Mouse (Mus musculus) ES-E14 (cell line): Measurements from ENCODE around the gene Pla1a. TPM values are rescaled to one million over a fixed set of nuclear protein-coding genes. Genes with fewer than 3 reads are reported as not detected.

Source experiments
- DNase-seq: peaks from one replicate; pipeline ENCODE4 v3.0.0-alpha.2; 2013; ENCODE audit warnings: low read depth, low spot score
- H3K27ac ChIP-seq: 2 replicates; pipeline ENCODE4 v1.5.1; 2012; ENCODE audit warnings: low read depth, mild to moderate bottlenecking, low read length, moderate library complexity, mixed read lengths; ENCODE audit not compliant: poor library complexity, insufficient read depth, severe bottlenecking
- H3K36me3 ChIP-seq: 2 replicates; pipeline ENCODE4 v1.6.1; 2012; ENCODE audit warnings: mild to moderate bottlenecking, low read length, moderate library complexity, mixed read lengths; ENCODE audit not compliant: control insufficient read depth, poor library complexity, insufficient read depth, severe bottlenecking
- H3K4me1 ChIP-seq, 2 experiments: fragments of 150-350 bp in 1 of 2; sonication (generic) in 1 of 2; 2 replicates each; pipeline ENCODE4 v1.6.1; 2012; ENCODE audit warnings: low read length in 2 of 2, mild to moderate bottlenecking in 1 of 2, mixed read lengths in 1 of 2; ENCODE audit not compliant: control insufficient read depth in 2 of 2, insufficient read depth in 2 of 2, poor library complexity in 1 of 2
- H3K4me3 ChIP-seq, 2 experiments: fragments of 150-350 bp in 1 of 2; sonication (generic) in 1 of 2; 2 replicates each; pipeline ENCODE4 v1.5.1; 2012; ENCODE audit warnings: low read length in 2 of 2, low read depth in 1 of 2, mild to moderate bottlenecking in 1 of 2, mixed read lengths in 1 of 2; ENCODE audit not compliant: insufficient read depth in 1 of 2, poor library complexity in 1 of 2, severe bottlenecking in 1 of 2
- H3K9ac ChIP-seq: 2 replicates; pipeline ENCODE4 v1.6.1; 2012; ENCODE audit warnings: low read depth, mild to moderate bottlenecking, low read length, mixed read lengths; ENCODE audit not compliant: poor library complexity, insufficient read depth, severe bottlenecking
- H3K9me3 ChIP-seq: fragments of 150-350 bp; sonication (generic); 2 replicates; pipeline ENCODE4 v1.6.1; 2012; ENCODE audit warnings: low read depth, mild to moderate bottlenecking, low read length; ENCODE audit not compliant: control insufficient read depth, insufficient read depth
- CHD2 ChIP-seq: IDR thresholded peaks from 2 replicates; pipeline ENCODE4 v1.6.1; 2014; ENCODE audit warnings: mild to moderate bottlenecking, low read depth, low read length, inconsistent platforms
- HCFC1 ChIP-seq: IDR thresholded peaks from 2 replicates; pipeline ENCODE4 v1.6.1; 2012; ENCODE audit warnings: low read length, inconsistent platforms, borderline replicate concordance; ENCODE audit not compliant: insufficient read depth
- MAFK ChIP-seq: IDR thresholded peaks from 2 replicates; pipeline ENCODE4 v1.6.1; 2014; ENCODE audit warnings: mild to moderate bottlenecking, low read depth, low read length, inconsistent platforms; ENCODE audit not compliant: insufficient read depth
- ZC3H11A ChIP-seq: IDR thresholded peaks from 2 replicates; pipeline ENCODE4 v1.6.1; 2012; ENCODE audit warnings: low read depth, mild to moderate bottlenecking, inconsistent platforms, low read length, borderline replicate concordance
- ZNF384 ChIP-seq: IDR thresholded peaks from 2 replicates; pipeline ENCODE4 v1.6.1; 2012; ENCODE audit warnings: low read depth, low read length, inconsistent platforms
- in situ Hi-C, 2 experiments: fragments of 600-800 bp; cut with MboI; formaldehyde crosslinking; loops; one replicate each; pipeline ENCODE4 v1.15.1; 2025; ENCODE audit warnings: low sequenced_read_pairs in 2 of 2, inconsistent platforms in 1 of 2; ENCODE audit not compliant: unreplicated experiment in 2 of 2
- total RNA-seq: library from RNA; depleted of rRNA; stranded (reverse); fragments of 300-350 nt; gene quantifications from 2 replicates; pipeline ENCODE4 v1.2.3, GENCODE M21; 2012

Gene Pla1a
- total RNA-seq, 1 experiment: 4.9 TPM

DNA sequence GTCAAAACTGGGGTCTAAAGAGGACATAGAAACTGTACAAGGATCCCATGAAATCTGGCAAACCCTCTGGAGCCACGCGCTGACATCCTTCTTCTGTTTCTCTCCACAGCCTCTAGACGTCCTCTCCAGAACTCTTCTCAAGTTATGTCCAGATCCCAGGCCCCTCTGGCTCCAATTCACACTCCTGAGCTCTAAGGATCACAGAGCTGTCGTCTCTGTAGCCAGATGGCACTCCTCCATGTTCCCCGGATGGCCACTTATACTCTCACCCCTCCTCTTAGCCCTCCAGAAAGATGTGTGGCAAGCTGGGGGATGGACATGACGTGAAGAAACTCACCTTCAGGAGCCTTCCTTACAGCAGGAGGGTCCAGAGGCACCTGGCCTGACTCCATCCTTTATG lies 55.4 kb downstream of the Pla1a start:
- Histone ChIP-seq H3K4me3 (no peak overlapping the region), H3K4me1 (peaks cover 2 to 6% of the 10 kb centered on the region in 2 experiments; a peak in 2 of 4 replicates), H3K36me3 (no peaks in the 10 kb centered on the region), H3K9me3 (no peaks in the 10 kb centered on the region), H3K9ac (no peak overlapping the region), H3K27ac (no peak overlapping the region)
- DNase-seq: no peak
- in situ Hi-C loops: no loop called here
- TF ChIP-seq ZC3H11A (no peak), MAFK (no peak), CHD2 (no peak), ZNF384 (no peak), HCFC1 (no peak)

DNA sequence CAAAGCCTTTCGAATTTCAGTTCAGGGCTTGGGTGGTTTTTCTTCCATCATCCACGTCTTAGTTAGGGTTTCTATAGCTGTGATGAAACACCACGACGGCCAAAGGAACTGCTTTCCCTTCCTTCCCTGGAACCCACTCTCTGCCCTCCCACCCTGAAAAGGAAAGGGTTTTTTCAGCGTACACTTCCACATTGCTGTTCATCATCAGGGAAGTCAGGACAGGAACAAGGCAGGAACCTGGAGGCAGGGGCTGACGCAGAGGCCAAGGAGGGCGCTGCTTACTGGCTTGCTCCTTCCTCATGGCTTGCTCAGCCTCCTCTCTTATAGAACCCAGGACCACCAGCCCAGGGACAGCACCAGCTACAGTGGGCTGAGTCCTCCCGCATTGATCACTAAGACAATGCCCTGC lies 56.1 kb downstream of the Pla1a start:
- Histone ChIP-seq H3K4me3 (no peak overlapping the region), H3K27ac (no peak overlapping the region), H3K36me3 (no peaks in the 10 kb centered on the region), H3K4me1 (peaks cover 2 to 6% of the 10 kb centered on the region in 2 experiments; a peak in 2 of 4 replicates), H3K9me3 (no peaks in the 10 kb centered on the region), H3K9ac (no peak overlapping the region)
- in situ Hi-C loops: no loop called here
- TF ChIP-seq ZNF384 (no peak), HCFC1 (no peak), ZC3H11A (no peak), MAFK (no peak), CHD2 (no peak)
- DNase-seq: no peak

- TF ChIP-seq HCFC1 (no peak), CHD2 (no peak), MAFK (no peak), ZC3H11A (no peak), ZNF384 (no peak)
- H3K9ac ChIP-seq: peak overlapping the region; percentile 14; the same call in 1 of the 2 replicates
- peaks cover 2 to 6% of the 10 kb centered on the region in 2 experiments; a peak in 2 of 4 replicates for H3K4me1 ChIP-seq
- no peak overlapping the region for H3K27ac ChIP-seq
- H3K4me3 ChIP-seq: no peak overlapping the region
- H3K9me3 ChIP-seq: no peaks in the 10 kb centered on the region
- no peak for DNase-seq
- H3K36me3 ChIP-seq: no peaks in the 10 kb centered on the region
- in situ Hi-C loops: no loop called here
Measured at GRCm38 (mm10) chr16:38376163-38376840, 56.6 kb downstream of the Pla1a start.

GRCm38 (mm10) chr16:38375182-38375581 lies 57.8 kb downstream of the Pla1a start:
- Histone ChIP-seq H3K4me1 (peaks cover 2 to 6% of the 10 kb centered on the region in 2 experiments; a peak in 2 of 4 replicates), H3K9ac (no peak overlapping the region), H3K36me3 (no peaks in the 10 kb centered on the region), H3K27ac (no peak overlapping the region), H3K9me3 (no peaks in the 10 kb centered on the region), H3K4me3 (no peak overlapping the region)
- DNase-seq: no peak
- TF ChIP-seq CHD2 (no peak), HCFC1 (no peak), ZC3H11A (no peak), ZNF384 (no peak), MAFK (no peak)
- in situ Hi-C loops: no loop called here
